ENCODE assay signal across 13 mouse cellular contexts in genomic region chr2:34969166-34969565, GRCm38 (mm10). TPM values are rescaled to one million over a fixed set of nuclear protein-coding genes. Genes with fewer than 3 reads are reported as not detected.
A peak's percentile ranks its signal among the peaks of the same experiment; 100 is the strongest.
DNase-seq lines count a peak whose midpoint lies in the region; ATAC-seq and TF ChIP-seq lines count a peak whose summit lies in the region.
"Had no signal": no experiment of that assay in that cellular context is flagged by ENCODE, and none has a peak within 500 bp of the region (broad histone marks: within the 10 kb centered on the region; RNA-seq: fewer than 3 reads in every experiment).

No protein-coding gene starts in this region.

- 0 out of 2 replicates have a peak, but pooled peaks have one; percentile 16 for ATAC-seq in forebrain, embryonic 15.5 days (replicated peaks)
- ATAC-seq in forebrain, embryonic 12.5 days (ENCODE audit: low FRiP score): no peak
- ATAC-seq in kidney, embryonic 15.5 days (replicated peaks; ENCODE audit: low FRiP score): no peak

- no peak for TF ChIP-seq POLR2A in kidney, adult 2 months (IDR thresholded peaks at IDR 0.05; ENCODE audit: low read depth, low read length)

- no peaks in the 10 kb centered on the region for H3K27me3 ChIP-seq in forebrain, embryonic 15.5 days
- H3K27me3 ChIP-seq in forebrain, embryonic 12.5 days: no peaks in the 10 kb centered on the region
- no peaks in the 10 kb centered on the region for H3K27me3 ChIP-seq in kidney, adult 2 months (replicated peaks; ENCODE audit: control insufficient read depth, insufficient read depth, low read length)
- no peaks in the 10 kb centered on the region for H3K27me3 ChIP-seq in kidney, embryonic 15.5 days
- H3K27me3 ChIP-seq in embryonic facial prominence, embryonic 10.5 days (replicated peaks; ENCODE audit: low read depth, poor library complexity, severe bottlenecking): no peaks in the 10 kb centered on the region
- H3K27me3 ChIP-seq: limb, embryonic 13.5 days; liver, embryonic 15.5 days; neural tube, embryonic 12.5 days had no signal

- H3K4me1 ChIP-seq in forebrain, embryonic 15.5 days: 0 out of 2 replicates have a peak, but pooled peaks cover 7% of the 10 kb centered on the region
- peaks cover 4% of the 10 kb centered on the region; the same call in 1 of the 2 replicates for H3K4me1 ChIP-seq in forebrain, embryonic 12.5 days
- no peaks in the 10 kb centered on the region; the same call in 1 of the 2 replicates for H3K4me1 ChIP-seq in kidney, adult 2 months (ENCODE audit: control insufficient read depth, insufficient read depth, low read length)
- H3K4me1 ChIP-seq in kidney, embryonic 15.5 days: peaks cover 26% of the 10 kb centered on the region
- peaks cover 15% of the 10 kb centered on the region for H3K4me1 ChIP-seq in embryonic facial prominence, embryonic 10.5 days

- DNase-seq in kidney, adult 2 months: peak; percentile 32
- peak; percentile 23 for DNase-seq in thymus, postnatal 4 days
- DNase-seq in thymus, postnatal 14 days: no peak
- no peak for DNase-seq in embryonic facial prominence, embryonic 10.5 days (ENCODE audit: low spot score)
- DNase-seq: cerebellum, adult 8-10 months; lung, postnatal 10 days had no signal

- no peaks in the 10 kb centered on the region for H3K9me3 ChIP-seq in forebrain, embryonic 15.5 days
- no peaks in the 10 kb centered on the region for H3K9me3 ChIP-seq in forebrain, embryonic 12.5 days
- no peaks in the 10 kb centered on the region for H3K9me3 ChIP-seq in kidney, embryonic 15.5 days (replicated peaks)
- no peaks in the 10 kb centered on the region for H3K9me3 ChIP-seq in embryonic facial prominence, embryonic 10.5 days
- H3K9me3 ChIP-seq: limb, embryonic 13.5 days; liver, embryonic 15.5 days; neural tube, embryonic 12.5 days had no signal

- no peak for TF ChIP-seq CTCF in kidney, adult 2 months (conservative IDR thresholded peaks at IDR 0.05; ENCODE audit: insufficient read depth, insufficient read length, low read depth, low read length)

- H3K4me3 ChIP-seq in forebrain, embryonic 15.5 days: no peak overlapping the region
- H3K4me3 ChIP-seq in forebrain, embryonic 12.5 days (replicated peaks): no peak overlapping the region
- H3K4me3 ChIP-seq in kidney, adult 2 months (ENCODE audit: insufficient read depth, low read depth, low read length): no peak overlapping the region
- H3K4me3 ChIP-seq in kidney, embryonic 15.5 days (replicated peaks): no peak overlapping the region
- H3K4me3 ChIP-seq in embryonic facial prominence, embryonic 10.5 days: no peak overlapping the region
- H3K4me3 ChIP-seq: layer of hippocampus, adult 2 months; limb, embryonic 13.5 days; liver, embryonic 15.5 days; neural tube, embryonic 12.5 days had no signal

- no peak overlapping the region for H3K4me2 ChIP-seq in forebrain, embryonic 15.5 days (replicated peaks)
- H3K4me2 ChIP-seq in forebrain, embryonic 12.5 days: no peak overlapping the region
- no peak overlapping the region for H3K4me2 ChIP-seq in kidney, embryonic 15.5 days
- H3K4me2 ChIP-seq: limb, embryonic 13.5 days; liver, embryonic 15.5 days; neural tube, embryonic 12.5 days had no signal

- H3K27ac ChIP-seq in forebrain, embryonic 15.5 days (replicated peaks): no peak overlapping the region
- H3K27ac ChIP-seq in forebrain, embryonic 12.5 days: no peak overlapping the region
- no peak overlapping the region for H3K27ac ChIP-seq in kidney, adult 2 months (ENCODE audit: insufficient read depth, low read depth, low read length)
- H3K27ac ChIP-seq in kidney, embryonic 15.5 days: no peak overlapping the region
- no peak overlapping the region for H3K27ac ChIP-seq in embryonic facial prominence, embryonic 10.5 days (replicated peaks)
- H3K27ac ChIP-seq: layer of hippocampus, adult 2 months; limb, embryonic 13.5 days; liver, embryonic 15.5 days; neural tube, embryonic 12.5 days had no signal

- H3K36me3 ChIP-seq in forebrain, embryonic 15.5 days: no peaks in the 10 kb centered on the region
- H3K36me3 ChIP-seq in forebrain, embryonic 12.5 days (replicated peaks): no peaks in the 10 kb centered on the region
- H3K36me3 ChIP-seq in kidney, adult 2 months (ENCODE audit: control insufficient read depth, insufficient read depth, low read length): no peaks in the 10 kb centered on the region
- no peaks in the 10 kb centered on the region for H3K36me3 ChIP-seq in kidney, embryonic 15.5 days
- H3K36me3 ChIP-seq in embryonic facial prominence, embryonic 10.5 days (replicated peaks): no peaks in the 10 kb centered on the region
- H3K36me3 ChIP-seq: limb, embryonic 13.5 days; liver, embryonic 15.5 days; neural tube, embryonic 12.5 days had no signal

- WGBS in forebrain, embryonic 15.5 days: 40% methylated on average over 7 of the region's 7 CpGs
- WGBS in forebrain, embryonic 12.5 days: 76% methylated on average over 7 of the region's 7 CpGs
- 65% methylated on average over 7 of the region's 7 CpGs for WGBS in kidney, adult 2 months
- WGBS in kidney, embryonic 15.5 days: 75% methylated on average over 7 of the region's 7 CpGs
- 81% methylated on average over 7 of the region's 7 CpGs for WGBS in embryonic facial prominence, embryonic 10.5 days

- no peak overlapping the region for H3K9ac ChIP-seq in forebrain, embryonic 15.5 days (replicated peaks)
- no peak overlapping the region for H3K9ac ChIP-seq in forebrain, embryonic 12.5 days
- H3K9ac ChIP-seq in kidney, embryonic 15.5 days: no peak overlapping the region
- H3K9ac ChIP-seq: limb, embryonic 13.5 days; liver, embryonic 15.5 days; neural tube, embryonic 12.5 days had no signal

RNA-seq across cellular contexts. Expression of gene Traf1, which starts 7.6 kb away (rescaled TPM):
- polyA plus RNA-seq in forebrain, embryonic 15.5 days (2015; fragmentation: Nextera tagmentation; extraction: Ambion mirVana): 0.46 and 1.6 TPM in 2 replicates
- polyA plus RNA-seq in forebrain, embryonic 12.5 days (2016; fragmentation: Nextera tagmentation; extraction: Ambion mirVana): 0.37 and 0.45 TPM in 2 replicates
- 4.3 and 9.3 TPM in 2 replicates for polyA plus RNA-seq in kidney, adult 2 months (2012; rRNA removed)
- polyA plus RNA-seq in kidney, embryonic 15.5 days (2015; fragmentation: Nextera tagmentation; extraction: Ambion mirVana): 23.2 and 25.4 TPM in 2 replicates
- polyA plus RNA-seq in embryonic facial prominence, embryonic 10.5 days (2016; fragmentation: Nextera tagmentation; extraction: Ambion mirVana): 0.34 and 0.38 TPM in 2 replicates

RNA-seq across cellular contexts. Expression of gene Phf19, which starts 55.3 kb away (rescaled TPM):
- polyA plus RNA-seq in forebrain, embryonic 15.5 days (2015; fragmentation: Nextera tagmentation; extraction: Ambion mirVana): 5.2 and 6.5 TPM in 2 replicates
- polyA plus RNA-seq in forebrain, embryonic 12.5 days (2016; fragmentation: Nextera tagmentation; extraction: Ambion mirVana): 3.9 and 6.1 TPM in 2 replicates
- 0.60 and 0.66 TPM in 2 replicates for polyA plus RNA-seq in kidney, adult 2 months (2012; rRNA removed)
- polyA plus RNA-seq in kidney, embryonic 15.5 days (2015; fragmentation: Nextera tagmentation; extraction: Ambion mirVana): 24.6 and 26.3 TPM in 2 replicates
- 1.1 and 1.8 TPM in 2 replicates for polyA plus RNA-seq in embryonic facial prominence, embryonic 10.5 days (2016; fragmentation: Nextera tagmentation; extraction: Ambion mirVana)

Comparison
In these comparisons a context has a peak if more than half of its experiments do, and no peak if none do; other contexts are left out.
1. DNase-seq: peak in kidney, adult 2 months (single experiment) and thymus, postnatal 4 days (single experiment); none in thymus, postnatal 14 days (single experiment) and embryonic facial prominence, embryonic 10.5 days (single experiment).